Mouse (Mus musculus) heart, postnatal 0 days (tissue): ENCODE measurements around the gene Arhgap8. TPM values are rescaled to one million over a fixed set of nuclear protein-coding genes. Genes with fewer than 3 reads are reported as not detected.
"Not testable (repeated sequence)": the region's sequence is repeated elsewhere in the genome, so short reads cannot be mapped to it uniquely, and the experiment has no call there.

Experiments used
- ATAC-seq: fragments of 200-750 bp; cut with Nextera tagmentation; 2 replicates; pipeline ENCODE4 v1.8.0; 2017; ENCODE audit warnings: low read depth, moderate number of reproducible peaks, moderate library complexity; ENCODE audit not compliant: insufficient read depth
- DNase-seq: peaks from one replicate; pipeline ENCODE4 v3.0.0-alpha.2; 2016; ENCODE audit warnings: low spot score
- H3K27ac ChIP-seq: fragments of 300-500 bp; sonication (generic); 2 replicates; pipeline ENCODE4 v1.5.1; 2014; ENCODE audit warnings: low read depth, mild to moderate bottlenecking
- H3K27me3 ChIP-seq: fragments of 300-500 bp; sonication (generic); 2 replicates; pipeline ENCODE4 v1.6.1; 2014; ENCODE audit warnings: low read length, mixed read lengths; ENCODE audit not compliant: control insufficient read depth, insufficient read depth
- H3K36me3 ChIP-seq: fragments of 300-500 bp; sonication (generic); replicated peaks from 2 replicates; pipeline ENCODE4 v1.6.1; 2014; ENCODE audit warnings: low read length, mixed read lengths; ENCODE audit not compliant: control insufficient read depth, insufficient read depth
- H3K4me1 ChIP-seq: fragments of 300-500 bp; sonication (generic); 2 replicates; pipeline ENCODE4 v1.6.1; 2014; ENCODE audit warnings: antibody characterized with exemption; ENCODE audit not compliant: control insufficient read depth, insufficient read depth
- H3K4me2 ChIP-seq: fragments of 300-500 bp; sonication (generic); 2 replicates; pipeline ENCODE4 v1.6.1; 2014; ENCODE audit warnings: low read depth, mild to moderate bottlenecking, low read length, moderate library complexity
- H3K4me3 ChIP-seq: fragments of 300-500 bp; sonication (generic); 2 replicates; pipeline ENCODE4 v1.5.1; 2014; ENCODE audit warnings: low read depth, low read length
- H3K9ac ChIP-seq: fragments of 300-500 bp; sonication (generic); replicated peaks from 2 replicates; pipeline ENCODE4 v1.6.1; 2014; ENCODE audit warnings: low read depth, low read length, mixed read lengths
- H3K9me3 ChIP-seq: fragments of 300-500 bp; sonication (generic); replicated peaks from 2 replicates; pipeline ENCODE4 v1.6.1; 2016; ENCODE audit warnings: low read length; ENCODE audit not compliant: control insufficient read depth
- CTCF ChIP-seq: IDR thresholded peaks from 2 replicates; pipeline ENCODE4 v1.5.1; 2016; ENCODE audit warnings: antibody characterized with exemption, control low read depth, low read depth
- EP300 ChIP-seq: IDR thresholded peaks from 2 replicates; pipeline ENCODE4 v1.6.1; 2016; ENCODE audit warnings: antibody characterized with exemption, low read depth
- WGBS: fragments of 180-500 bp; shearing (Covaris S2); extraction: QIAGEN DNeasy Blood & Tissue Kit; methylation state at CpG from one replicate; pipeline ENCODE4 v1.1.7; 2014; 5-methylcytosine and 5-hydroxymethylcytosine counted together
- polyA plus RNA-seq: library from polyadenylated mRNA; unstranded; fragments of >200 nt; fragmentation: Nextera tagmentation; extraction: Ambion mirVana; gene quantifications from 2 replicates; pipeline ENCODE4 v1.2.1, GENCODE M21; 2015
- total RNA-seq: library from RNA; depleted of rRNA; stranded (reverse); fragments of >200 nt; gene quantifications from 2 replicates; pipeline ENCODE4 v1.2.3, GENCODE M21; 2014; ENCODE audit warnings: low replicate concordance

The Arhgap8 gene
- total and polyA plus RNA-seq, 2 experiments from 2014 or later, result 1.3 TPM; not detected in 1

- Histone ChIP-seq H3K9me3 (no peaks in the 10 kb centered on the region), H3K27ac (peak overlapping the region; percentile 88), H3K4me3 (peak overlapping the region; percentile 18), H3K27me3 (no peaks in the 10 kb centered on the region), H3K4me2 (peak overlapping the region; percentile 47), H3K9ac (peak overlapping the region; percentile 13; the same call in 1 of the 2 replicates), H3K4me1 (peaks cover 30% of the 10 kb centered on the region), H3K36me3 (no peaks in the 10 kb centered on the region)
- ATAC-seq (peak; percentile 30; the same call in 1 of the 2 replicates), DNase-seq (no peak)
- no peak for TF ChIP-seq CTCF
- no peak for TF ChIP-seq EP300
- WGBS, result 36% methylated on average over 11 of the region's 11 CpGs
Observed at GRCm38 (mm10) chr15:84715132-84715531, 4.7 kb upstream of the Arhgap8 start.

DNA sequence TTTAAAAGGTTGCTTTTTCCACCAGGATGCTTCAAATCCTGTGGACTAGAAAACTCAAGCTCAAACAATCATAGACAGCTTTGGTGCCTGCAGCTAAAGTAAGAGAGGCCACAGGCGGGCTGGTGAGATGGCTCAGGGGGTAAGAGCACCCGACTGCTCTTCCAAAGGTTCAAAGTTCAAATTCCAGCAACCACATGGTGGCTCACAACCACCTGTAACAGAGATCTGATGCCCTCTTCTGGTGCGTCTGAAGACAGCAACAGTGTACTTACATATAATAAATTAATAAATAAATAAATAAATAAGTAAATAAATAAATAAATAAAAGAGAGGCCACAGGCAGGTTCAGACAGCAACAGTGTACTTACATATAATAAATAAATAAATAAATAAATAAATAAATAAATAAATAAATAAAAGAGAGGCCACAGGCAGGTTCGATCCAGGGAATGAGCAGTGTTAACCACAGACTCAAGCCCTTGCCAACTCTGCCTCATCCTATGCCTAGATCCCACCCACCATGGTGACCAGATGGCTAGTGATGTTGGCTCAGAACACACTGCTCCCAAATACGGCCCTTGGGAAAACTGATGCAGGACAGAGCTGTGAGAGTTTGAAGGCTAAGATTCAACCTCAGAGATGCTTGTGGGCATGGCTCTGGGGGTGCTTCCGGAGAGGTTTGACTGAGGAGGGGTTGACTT, 2.1 kb upstream of the Arhgap8 start:
- not testable (repeated sequence) for H3K4me3 ChIP-seq, DNase-seq, H3K36me3 ChIP-seq, H3K27me3 ChIP-seq, H3K9ac ChIP-seq, H3K9me3 ChIP-seq, H3K27ac ChIP-seq, ATAC-seq, H3K4me2 ChIP-seq
- WGBS, result 74% methylated on average over 6 of the region's 6 CpGs
- peaks cover 22% of the 10 kb centered on the region for H3K4me1 ChIP-seq

DNA sequence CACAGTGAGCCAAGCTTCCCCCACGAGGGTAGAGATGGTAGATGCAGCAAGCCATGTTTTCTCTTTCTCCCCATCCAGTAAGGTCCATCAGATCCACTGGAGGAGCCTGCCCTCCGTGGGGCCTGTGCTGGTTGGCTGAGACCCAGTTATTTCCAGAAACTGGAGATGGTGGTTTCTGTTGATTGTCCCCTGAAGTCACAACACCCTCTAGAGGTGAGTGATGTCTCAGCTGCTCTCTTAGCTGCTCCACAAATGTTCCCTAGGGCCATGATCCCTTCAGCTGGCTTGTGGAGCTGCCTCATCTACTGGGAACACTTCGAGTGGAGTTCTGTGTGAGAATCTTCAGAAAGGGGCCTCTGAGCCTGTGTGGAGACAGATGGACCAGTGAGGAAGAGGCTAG, 1.1 kb upstream of the Arhgap8 start:
- Histone ChIP-seq H3K4me1 (peaks cover 11% of the 10 kb centered on the region; the same call in 1 of the 2 replicates), H3K9me3 (no peaks in the 10 kb centered on the region), H3K27ac (no peak overlapping the region), H3K27me3 (no peaks in the 10 kb centered on the region), H3K36me3 (no peaks in the 10 kb centered on the region), H3K4me3 (no peak overlapping the region), H3K4me2 (no peak overlapping the region), H3K9ac (no peak overlapping the region)
- WGBS, result 53% methylated on average over 3 of the region's 3 CpGs
- DNase-seq (no peak), ATAC-seq (no peak)
- TF ChIP-seq CTCF (no peak), EP300 (no peak)

DNA sequence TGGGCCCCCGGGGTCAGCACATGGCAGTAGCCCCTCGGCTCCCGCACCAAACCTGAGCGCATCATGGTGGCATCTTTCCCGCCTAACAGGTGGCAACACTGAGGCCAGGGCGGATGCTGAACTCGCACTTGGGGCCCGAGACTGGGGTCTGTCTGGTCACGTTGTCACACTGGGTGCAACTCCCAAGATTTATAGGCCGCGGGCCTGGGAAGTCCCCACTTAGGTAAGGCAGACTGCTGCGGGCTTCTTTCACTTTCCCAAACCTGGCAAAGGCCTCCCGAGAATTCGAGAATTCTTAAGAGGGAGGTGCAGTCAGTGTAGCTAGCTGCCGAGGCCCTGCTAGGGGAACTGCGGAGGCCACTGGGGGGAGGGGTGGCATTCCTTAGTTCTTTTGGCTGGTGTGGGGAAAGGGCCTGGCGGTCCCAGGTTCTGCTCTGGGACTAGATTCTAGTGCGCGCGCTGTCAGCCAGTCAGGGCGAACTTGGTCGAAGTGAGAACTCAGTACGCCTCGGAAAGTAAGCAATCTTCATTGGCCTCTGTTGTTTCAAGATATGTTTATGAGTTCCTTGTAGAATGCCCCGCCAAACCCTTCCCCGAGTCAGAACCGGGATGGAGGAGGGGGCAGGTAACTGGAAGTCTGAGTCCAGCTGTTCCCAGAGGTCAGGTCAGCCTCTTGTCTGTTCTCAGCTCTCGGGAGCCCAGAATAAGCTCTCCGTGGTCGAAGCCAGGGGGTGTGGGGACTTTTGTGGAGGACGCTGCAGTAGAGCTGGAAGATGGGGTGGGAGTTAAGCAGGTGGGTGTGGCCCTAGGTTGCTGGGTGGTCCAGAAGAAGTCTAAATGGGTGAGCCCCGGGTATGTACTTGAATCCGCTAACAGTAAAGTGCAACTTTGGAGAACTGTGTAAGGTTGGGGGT, 696 bp downstream of the Arhgap8 start:
- 8% methylated on average over 33 of the region's 33 CpGs for WGBS
- ATAC-seq, result peak; percentile 59; the same call in 1 of the 2 replicates
- H3K4me2 ChIP-seq, result peak overlapping the region; percentile 73
- TF ChIP-seq EP300 (no peak), CTCF (no peak)
- peak overlapping the region; percentile 49 for H3K4me3 ChIP-seq
- H3K4me1 ChIP-seq, result peaks cover 9% of the 10 kb centered on the region; the same call in 1 of the 2 replicates
- H3K36me3 ChIP-seq, result no peaks in the 10 kb centered on the region
- DNase-seq, result peak; percentile 57
- no peaks in the 10 kb centered on the region for H3K27me3 ChIP-seq
- peak overlapping the region; percentile 35; the same call in 1 of the 2 replicates for H3K9ac ChIP-seq
- H3K27ac ChIP-seq, result peak overlapping the region; percentile 5; the same call in 1 of the 2 replicates
- H3K9me3 ChIP-seq, result no peaks in the 10 kb centered on the region

DNA sequence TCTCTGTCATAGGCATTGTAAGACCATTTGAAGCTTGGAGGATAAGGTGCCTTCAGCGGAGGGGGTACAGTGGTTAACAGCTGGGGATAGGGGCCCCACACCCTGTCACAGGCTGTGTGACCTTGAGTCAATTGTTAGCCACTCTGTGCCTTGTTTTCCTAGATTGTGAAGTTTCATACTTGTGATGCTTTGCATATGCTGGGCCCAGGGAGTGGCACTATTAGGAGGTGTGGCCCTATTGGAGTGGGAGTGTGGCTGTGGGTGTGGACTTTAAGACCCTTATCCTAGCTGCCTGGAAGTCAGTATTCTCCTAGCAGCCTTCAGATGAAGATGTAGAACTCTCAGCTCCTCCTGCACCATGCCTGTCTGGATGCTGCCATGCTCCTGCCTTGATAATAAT, 3.8 kb downstream of the Arhgap8 start:
- H3K9ac ChIP-seq, H3K9me3 ChIP-seq, H3K36me3 ChIP-seq, ATAC-seq, DNase-seq, H3K4me1 ChIP-seq, H3K4me2 ChIP-seq, H3K4me3 ChIP-seq, H3K27ac ChIP-seq, H3K27me3 ChIP-seq: not testable (repeated sequence)
- WGBS, result 95% methylated on average over 1 of the region's 1 CpGs
